Mouse (Mus musculus) neural tube, embryonic 13.5 days (tissue): ENCODE data around the gene Myh1. TPM values are rescaled to one million over a fixed set of nuclear protein-coding genes. Genes with fewer than 3 reads are reported as not detected.

ENCODE experiments used
- ATAC-seq: fragments of 200-750 bp; cut with Nextera tagmentation; 2 replicates; pipeline ENCODE4 v1.8.0; 2017; ENCODE audit warnings: low read depth, mild to moderate bottlenecking, moderate TSS enrichment, moderate library complexity
- H3K27ac ChIP-seq: fragments of 300-500 bp; sonication (generic); replicated peaks from 2 replicates; pipeline ENCODE4 v1.5.1; 2015; ENCODE audit warnings: moderate library complexity, mild to moderate bottlenecking, inconsistent platforms
- H3K27me3 ChIP-seq: fragments of 300-500 bp; sonication (generic); 2 replicates; pipeline ENCODE4 v1.6.1; 2015; ENCODE audit warnings: mild to moderate bottlenecking, inconsistent platforms
- H3K36me3 ChIP-seq: fragments of 300-500 bp; sonication (generic); 2 replicates; pipeline ENCODE4 v1.6.1; 2015; ENCODE audit warnings: mild to moderate bottlenecking, inconsistent platforms
- H3K4me1 ChIP-seq: fragments of 300-500 bp; sonication (generic); replicated peaks from 2 replicates; pipeline ENCODE4 v1.6.1; 2015; ENCODE audit warnings: inconsistent platforms
- H3K4me2 ChIP-seq: fragments of 300-500 bp; sonication (generic); 2 replicates; pipeline ENCODE4 v1.6.1; 2015; ENCODE audit warnings: inconsistent platforms, mild to moderate bottlenecking, moderate library complexity
- H3K4me3 ChIP-seq: fragments of 300-500 bp; sonication (generic); 2 replicates; pipeline ENCODE4 v1.5.1; 2015; ENCODE audit warnings: mild to moderate bottlenecking, inconsistent platforms
- H3K9ac ChIP-seq: fragments of 300-500 bp; sonication (generic); 2 replicates; pipeline ENCODE4 v1.6.1; 2015; ENCODE audit warnings: moderate library complexity, mild to moderate bottlenecking, inconsistent platforms
- H3K9me3 ChIP-seq: fragments of 300-500 bp; sonication (generic); 2 replicates; pipeline ENCODE4 v1.6.1; 2016; ENCODE audit warnings: inconsistent platforms
- WGBS: fragments of 180-500 bp; shearing (Covaris S2); methylation state at CpG from one replicate; pipeline ENCODE4 v1.1.7; 2015; 5-methylcytosine and 5-hydroxymethylcytosine counted together
- polyA plus RNA-seq: library from polyadenylated mRNA; unstranded; fragments of >200 nt; fragmentation: Nextera tagmentation; extraction: Ambion mirVana; gene quantifications from 2 replicates; pipeline ENCODE4 v1.2.1, GENCODE M21; 2015

Gene Myh1
- polyA plus RNA-seq, 1 experiment from 2014 or later, result 0.10 TPM

DNA sequence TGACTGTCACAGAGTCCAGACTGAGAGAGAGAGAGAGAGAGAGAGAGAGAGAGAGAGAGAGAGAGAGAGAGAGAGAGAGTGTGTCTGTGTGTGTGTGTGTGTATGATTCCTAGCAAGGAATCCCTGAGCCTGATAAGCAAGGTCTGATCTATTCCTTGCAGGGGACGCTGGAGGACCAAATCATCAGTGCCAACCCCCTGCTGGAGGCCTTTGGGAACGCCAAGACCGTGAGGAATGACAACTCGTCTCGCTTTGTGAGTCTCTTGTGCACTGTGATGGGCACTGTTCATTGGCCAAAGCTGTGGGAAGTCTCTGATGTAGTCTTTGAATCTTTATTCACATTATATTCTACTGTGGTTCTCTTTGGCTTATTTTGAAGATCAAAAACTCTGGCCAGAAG is 23.5 kb upstream of the Myh1 start:
- Histone ChIP-seq H3K9ac (no peak overlapping the region), H3K4me3 (no peak overlapping the region), H3K36me3 (no peaks in the 10 kb centered on the region), H3K27me3 (no peaks in the 10 kb centered on the region), H3K4me1 (no peaks in the 10 kb centered on the region), H3K4me2 (no peak overlapping the region), H3K9me3 (no peaks in the 10 kb centered on the region), H3K27ac (no peak overlapping the region)
- 64% methylated on average over 5 of the region's 5 CpGs for WGBS
- ATAC-seq, result no peak

GRCm38 (mm10) chr11:67190316-67190715 is 9.5 kb upstream of the Myh1 start:
- Histone ChIP-seq H3K9me3 (no peaks in the 10 kb centered on the region), H3K36me3 (no peaks in the 10 kb centered on the region), H3K9ac (no peak overlapping the region), H3K4me2 (no peak overlapping the region), H3K27ac (no peak overlapping the region), H3K4me1 (no peaks in the 10 kb centered on the region), H3K4me3 (no peak overlapping the region), H3K27me3 (no peaks in the 10 kb centered on the region)
- WGBS, result 81% methylated on average over 10 of the region's 10 CpGs
- no peak for ATAC-seq

DNA sequence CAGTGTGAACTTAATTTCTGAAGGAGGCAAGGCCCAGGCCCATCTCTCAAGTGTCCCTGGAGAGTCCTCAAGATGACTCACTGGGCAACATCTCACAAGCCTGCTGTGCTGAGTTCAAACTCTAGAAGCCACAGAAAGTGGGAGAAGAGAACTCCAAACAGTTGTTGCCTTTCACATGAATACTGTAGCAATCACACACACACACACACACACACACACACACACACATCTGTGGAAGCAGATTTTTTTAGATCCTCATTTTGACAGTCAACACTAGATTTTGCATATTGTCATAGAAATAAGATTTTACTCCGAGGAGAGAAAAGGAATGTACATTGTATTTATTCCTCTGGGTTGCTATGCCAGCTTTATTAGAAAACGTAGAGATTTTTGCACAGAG is 9.0 kb upstream of the Myh1 start:
- H3K4me3 ChIP-seq, result no peak overlapping the region
- H3K4me1 ChIP-seq, result no peaks in the 10 kb centered on the region
- ATAC-seq, result no peak
- H3K4me2 ChIP-seq, result no peak overlapping the region
- no peaks in the 10 kb centered on the region for H3K27me3 ChIP-seq
- H3K27ac ChIP-seq, result no peak overlapping the region
- no peaks in the 10 kb centered on the region for H3K9me3 ChIP-seq
- H3K36me3 ChIP-seq, result no peaks in the 10 kb centered on the region
- WGBS, result 92% methylated on average over 2 of the region's 2 CpGs
- H3K9ac ChIP-seq, result no peak overlapping the region

DNA sequence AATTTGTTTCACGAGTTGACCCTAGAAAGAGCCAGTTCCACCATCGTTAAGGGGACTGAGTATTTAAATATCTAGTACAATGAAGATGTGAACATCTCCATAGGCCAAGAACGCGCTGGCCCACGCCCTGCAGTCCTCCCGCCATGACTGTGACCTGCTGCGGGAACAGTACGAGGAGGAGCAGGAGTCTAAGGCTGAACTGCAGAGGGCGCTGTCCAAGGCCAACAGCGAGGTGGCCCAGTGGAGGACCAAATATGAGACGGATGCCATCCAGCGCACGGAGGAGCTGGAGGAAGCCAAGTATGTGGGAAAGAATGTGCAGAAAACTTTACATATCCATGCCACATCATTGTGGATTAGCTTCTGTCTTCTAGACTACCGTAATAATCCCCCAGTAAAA is 8.4 kb upstream of the Myh1 start:
- no peak overlapping the region for H3K9ac ChIP-seq
- no peak for ATAC-seq
- H3K9me3 ChIP-seq, result no peaks in the 10 kb centered on the region
- WGBS, result 91% methylated on average over 14 of the region's 14 CpGs
- no peaks in the 10 kb centered on the region for H3K27me3 ChIP-seq
- H3K4me1 ChIP-seq, result no peaks in the 10 kb centered on the region
- H3K27ac ChIP-seq, result no peak overlapping the region
- H3K4me2 ChIP-seq, result no peak overlapping the region
- no peak overlapping the region for H3K4me3 ChIP-seq
- no peaks in the 10 kb centered on the region for H3K36me3 ChIP-seq

- H3K9me3 ChIP-seq, result no peaks in the 10 kb centered on the region
- no peaks in the 10 kb centered on the region for H3K27me3 ChIP-seq
- 69% methylated on average over 1 of the region's 1 CpGs for WGBS
- no peaks in the 10 kb centered on the region for H3K36me3 ChIP-seq
- no peak overlapping the region for H3K27ac ChIP-seq
- no peak overlapping the region for H3K4me2 ChIP-seq
- H3K4me1 ChIP-seq, result no peaks in the 10 kb centered on the region
- H3K4me3 ChIP-seq, result no peak overlapping the region
- H3K9ac ChIP-seq, result no peak overlapping the region
- ATAC-seq, result no peak
Measured at GRCm38 (mm10) chr11:67199321-67199720, 531 bp upstream of the Myh1 start.

- H3K27me3 ChIP-seq, result no peaks in the 10 kb centered on the region
- H3K9me3 ChIP-seq, result no peaks in the 10 kb centered on the region
- ATAC-seq, result no peak
- no peak overlapping the region for H3K27ac ChIP-seq
- H3K4me2 ChIP-seq, result no peak overlapping the region
- no peak overlapping the region for H3K4me3 ChIP-seq
- no peaks in the 10 kb centered on the region for H3K36me3 ChIP-seq
- H3K4me1 ChIP-seq, result no peaks in the 10 kb centered on the region
- no peak overlapping the region for H3K9ac ChIP-seq
- 81% methylated on average over 3 of the region's 3 CpGs for WGBS
Measured at GRCm38 (mm10) chr11:67204766-67205165, 4.9 kb downstream of the Myh1 start.

- H3K4me1 ChIP-seq, result no peaks in the 10 kb centered on the region
- H3K4me3 ChIP-seq, result no peak overlapping the region
- no peak overlapping the region for H3K9ac ChIP-seq
- no peak for ATAC-seq
- H3K36me3 ChIP-seq, result no peaks in the 10 kb centered on the region
- no peaks in the 10 kb centered on the region for H3K9me3 ChIP-seq
- H3K4me2 ChIP-seq, result no peak overlapping the region
- WGBS, result 94% methylated on average over 8 of the region's 8 CpGs
- H3K27ac ChIP-seq, result no peak overlapping the region
- no peaks in the 10 kb centered on the region for H3K27me3 ChIP-seq
Measured at GRCm38 (mm10) chr11:67221803-67222202, 22.0 kb downstream of the Myh1 start.

DNA sequence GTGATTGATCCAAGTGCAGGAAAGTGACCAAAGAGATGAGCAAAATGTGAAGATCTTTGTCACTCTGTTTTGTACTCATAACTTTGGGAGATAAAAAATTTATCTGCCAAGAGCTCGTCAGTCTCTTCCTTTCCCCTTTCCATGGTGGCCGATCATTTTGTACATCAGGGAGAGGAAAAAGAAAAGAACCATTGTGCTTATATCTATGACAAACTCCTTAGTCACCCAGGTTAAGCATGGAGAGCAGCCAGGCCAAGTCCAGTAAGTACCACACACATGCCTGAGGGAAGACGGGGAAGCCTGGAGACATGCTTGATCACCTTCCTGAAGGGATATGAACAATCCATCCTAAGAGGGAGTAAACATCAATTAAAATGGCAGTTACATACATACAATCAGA is 24.6 kb downstream of the Myh1 start:
- Histone ChIP-seq H3K9me3 (no peaks in the 10 kb centered on the region), H3K4me1 (no peaks in the 10 kb centered on the region), H3K27me3 (no peaks in the 10 kb centered on the region), H3K4me3 (no peak overlapping the region), H3K36me3 (no peaks in the 10 kb centered on the region), H3K4me2 (no peak overlapping the region), H3K27ac (no peak overlapping the region), H3K9ac (no peak overlapping the region)
- 77% methylated on average over 3 of the region's 3 CpGs for WGBS
- ATAC-seq, result no peak

DNA sequence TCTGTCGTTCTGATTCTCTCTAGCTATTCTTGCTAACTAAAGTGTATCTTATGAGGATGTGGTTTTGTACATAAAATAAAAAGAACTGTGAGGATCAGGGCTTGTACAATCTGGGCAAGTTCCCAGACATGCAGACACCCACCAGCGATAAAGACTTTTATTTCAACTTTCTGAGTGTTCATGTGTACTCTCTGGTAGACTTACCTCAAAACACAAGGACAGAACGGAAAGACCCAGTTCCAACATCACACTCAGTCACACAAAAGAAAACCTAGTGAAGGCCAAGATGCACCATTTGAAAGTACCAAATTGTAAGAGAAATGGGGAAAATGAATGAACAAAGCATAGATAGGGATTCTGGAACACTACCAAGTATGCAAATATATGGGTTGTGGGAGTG is 28.9 kb downstream of the Myh1 start:
- Histone ChIP-seq H3K36me3 (no peaks in the 10 kb centered on the region), H3K4me1 (no peaks in the 10 kb centered on the region), H3K9me3 (no peaks in the 10 kb centered on the region), H3K4me3 (no peak overlapping the region), H3K9ac (no peak overlapping the region), H3K27me3 (no peaks in the 10 kb centered on the region), H3K4me2 (no peak overlapping the region), H3K27ac (no peak overlapping the region)
- WGBS, result 86% methylated on average over 3 of the region's 3 CpGs
- ATAC-seq, result no peak

- Histone ChIP-seq H3K27me3 (no peaks in the 10 kb centered on the region), H3K9me3 (no peaks in the 10 kb centered on the region), H3K36me3 (no peaks in the 10 kb centered on the region), H3K4me2 (no peak overlapping the region), H3K4me1 (no peaks in the 10 kb centered on the region), H3K9ac (no peak overlapping the region), H3K27ac (no peak overlapping the region), H3K4me3 (no peak overlapping the region)
- WGBS, result 91% methylated on average over 5 of the region's 5 CpGs
- no peak for ATAC-seq
Measured at GRCm38 (mm10) chr11:67229166-67229565, 29.3 kb downstream of the Myh1 start.

DNA sequence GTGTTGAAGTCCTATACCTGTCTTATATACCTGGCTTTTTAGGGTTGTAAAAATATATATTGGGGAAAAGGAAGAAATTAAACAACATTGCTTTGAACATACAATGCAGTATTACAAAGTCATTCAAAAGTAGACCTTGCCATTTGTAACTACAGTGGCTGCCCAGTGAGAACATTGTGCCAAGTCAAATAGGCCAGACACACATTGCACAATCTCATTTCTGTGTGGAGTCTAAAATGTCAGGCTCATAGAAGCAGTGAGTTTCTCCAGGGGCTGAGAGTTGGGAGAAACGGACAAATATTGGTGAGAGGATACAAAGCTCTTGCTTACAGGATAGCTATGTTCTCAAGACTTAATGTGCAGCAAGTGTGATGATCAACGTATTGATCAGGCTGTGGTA is 30.1 kb downstream of the Myh1 start:
- Histone ChIP-seq H3K27me3 (no peaks in the 10 kb centered on the region), H3K4me2 (no peak overlapping the region), H3K27ac (no peak overlapping the region), H3K36me3 (no peaks in the 10 kb centered on the region), H3K9me3 (no peaks in the 10 kb centered on the region), H3K4me3 (no peak overlapping the region), H3K9ac (no peak overlapping the region), H3K4me1 (no peaks in the 10 kb centered on the region)
- WGBS, result 87% methylated on average over 2 of the region's 2 CpGs
- ATAC-seq, result no peak

- Histone ChIP-seq H3K27me3 (no peaks in the 10 kb centered on the region), H3K4me2 (no peak overlapping the region), H3K4me3 (no peak overlapping the region), H3K4me1 (no peaks in the 10 kb centered on the region), H3K36me3 (no peaks in the 10 kb centered on the region), H3K9me3 (no peaks in the 10 kb centered on the region), H3K9ac (no peak overlapping the region), H3K27ac (no peak overlapping the region)
- ATAC-seq, result no peak
- whole genome bisulfite sequencing, result 64% methylated on average over 5 of the region's 5 CpGs
Measured at GRCm38 (mm10) chr11:67235639-67236358, 35.9 kb downstream of the Myh1 start.

- 90% methylated on average over 9 of the region's 9 CpGs for WGBS
- Histone ChIP-seq H3K36me3 (no peaks in the 10 kb centered on the region), H3K27ac (no peak overlapping the region), H3K9ac (no peak overlapping the region), H3K4me1 (no peaks in the 10 kb centered on the region), H3K27me3 (no peaks in the 10 kb centered on the region), H3K4me2 (no peak overlapping the region), H3K4me3 (no peak overlapping the region), H3K9me3 (no peaks in the 10 kb centered on the region)
- no peak for ATAC-seq
Measured at GRCm38 (mm10) chr11:67236799-67237198, 36.9 kb downstream of the Myh1 start.
